Mouse (Mus musculus) spleen, postnatal 10 days (tissue): ENCODE measurements around the gene Stt3b.

ENCODE experiments used
- DNase-seq, 2 experiments: peaks; one replicate each; pipeline ENCODE4 v3.0.0; 2021 to 2022; ENCODE audit warnings: low spot score in 2 of 2

Gene Stt3b

DNA sequence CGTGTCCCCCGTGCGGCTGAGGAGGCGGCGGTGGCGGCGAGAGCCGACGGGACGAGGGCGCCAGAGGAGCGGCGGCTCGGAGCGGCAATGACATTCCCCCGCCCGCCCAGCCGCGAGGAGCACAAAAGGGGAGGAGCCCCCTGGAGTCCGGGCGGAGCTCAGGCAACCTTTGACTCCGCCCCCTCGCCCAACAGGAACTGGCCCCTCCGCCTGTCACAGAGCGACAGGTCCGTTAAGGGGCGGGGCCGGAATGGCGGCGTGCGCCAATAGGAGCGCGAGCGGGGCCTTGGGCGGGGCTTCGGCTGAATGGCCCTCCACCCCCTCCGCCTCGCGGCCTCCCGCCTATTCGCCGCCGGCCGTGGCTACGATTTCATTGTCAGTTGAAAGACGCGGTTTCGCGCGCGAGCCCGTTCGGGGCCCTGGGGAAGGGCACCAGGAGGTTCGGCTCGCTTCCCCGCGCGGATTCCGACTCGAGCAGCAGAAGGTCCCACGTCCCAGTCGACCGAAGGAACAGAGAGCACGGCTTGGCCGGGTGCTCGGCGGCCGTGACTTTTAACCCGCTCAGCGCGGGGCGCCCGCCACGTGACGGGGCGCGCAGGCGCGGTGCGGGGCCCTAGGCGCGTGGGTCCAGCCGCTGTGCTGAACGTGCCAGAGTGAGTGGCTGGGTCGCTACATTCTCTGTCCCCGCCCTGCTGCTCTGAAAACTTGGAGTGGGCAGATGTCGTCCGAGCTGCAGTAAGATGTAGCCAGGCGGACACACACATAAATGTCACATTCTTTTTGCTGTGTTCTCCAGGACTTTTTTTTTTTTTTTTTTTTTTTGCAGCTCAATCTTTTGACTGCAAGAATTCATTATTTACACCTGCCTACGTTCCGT is at the start of gene Stt3b:
Stt3b (minus strand) TSS at position 76 of the 877 bp plus-strand sequence.
- DNase-seq = peak; percentile 100

DNA sequence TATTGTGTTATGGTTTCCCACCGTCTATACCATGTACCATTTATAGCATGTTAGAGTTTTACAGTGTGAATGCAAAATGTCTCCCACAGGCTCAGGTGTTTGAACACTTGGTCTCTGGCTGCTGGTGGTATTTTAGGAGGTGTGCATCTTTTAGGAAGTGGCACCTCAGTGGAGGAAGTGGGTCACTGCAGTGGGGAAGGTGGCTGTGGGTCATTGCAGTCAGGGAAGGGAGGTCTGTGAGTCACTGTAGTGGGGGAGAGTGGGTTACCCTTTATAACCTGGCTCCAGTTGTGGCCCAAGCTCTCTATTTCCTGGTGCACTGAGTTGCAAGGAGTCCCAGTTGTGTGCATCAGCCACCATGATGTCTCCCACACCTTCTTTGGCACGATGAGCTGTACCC is 48.2 kb upstream of the Stt3b start:
- no peak for DNase-seq

DNA sequence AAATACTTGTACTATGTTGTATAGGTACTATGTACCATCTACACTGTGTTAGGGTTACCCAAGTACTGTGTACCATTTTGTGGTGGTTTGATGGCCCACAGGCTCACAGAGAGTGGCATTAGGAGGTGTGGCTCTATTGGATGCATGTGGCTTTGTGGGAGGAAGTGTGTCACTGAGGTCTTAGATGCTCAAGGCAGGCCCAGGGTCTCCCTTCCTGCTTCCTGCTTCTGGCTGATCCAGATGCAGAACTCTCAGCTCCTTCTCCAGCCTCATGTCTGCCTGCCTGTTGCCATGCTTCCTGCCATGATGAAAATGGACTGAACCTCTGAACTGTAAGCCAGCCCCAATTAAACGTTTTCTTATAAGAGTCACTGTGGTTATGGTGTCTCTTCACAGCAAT is 47.8 kb upstream of the Stt3b start:
- no peak for DNase-seq

- no peak for DNase-seq
Observed at GRCm38 (mm10) chr9:115356731-115357458, 46.7 kb upstream of the Stt3b start.

GRCm38 (mm10) chr9:115355972-115356371 is 45.8 kb upstream of the Stt3b start:
- no peak for DNase-seq

DNA sequence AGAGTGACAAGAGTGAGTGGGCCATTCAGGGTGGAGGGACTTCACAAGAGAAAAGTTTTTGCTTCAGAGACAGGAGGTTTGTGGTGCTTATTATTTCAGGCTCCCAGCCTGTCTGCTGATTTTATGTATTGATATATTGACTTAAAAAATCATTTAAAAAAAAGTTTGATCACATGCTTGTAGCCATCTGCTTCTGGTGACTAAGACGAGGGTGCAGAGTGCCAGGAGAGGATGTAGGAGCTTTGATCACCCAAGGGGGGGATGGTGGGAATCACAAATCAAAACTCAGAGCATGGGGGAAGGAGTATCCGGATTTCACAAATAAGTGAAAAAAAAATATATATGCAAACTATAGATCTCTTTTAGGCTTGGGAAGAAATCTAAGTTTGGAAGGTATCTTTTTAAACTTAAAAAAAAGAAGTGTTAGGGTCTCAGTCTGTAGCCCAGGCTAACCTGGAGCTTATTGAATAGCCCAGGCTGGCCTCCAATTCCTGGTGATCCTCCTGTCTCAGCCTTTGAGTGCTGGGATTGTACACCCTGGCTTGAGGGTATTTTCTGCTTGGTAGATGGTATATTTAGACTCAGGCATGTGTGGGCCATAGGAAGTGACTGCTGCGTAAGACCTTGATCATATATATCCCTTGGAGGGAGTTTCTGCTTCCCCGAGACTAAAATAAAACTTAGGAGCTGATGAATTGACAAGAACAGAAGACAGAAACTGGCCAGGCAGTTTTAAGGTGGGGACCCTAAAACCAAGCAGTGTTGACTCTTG is 39.7 kb upstream of the Stt3b start:
- DNase-seq = no peak

- no peak for DNase-seq
Observed at GRCm38 (mm10) chr9:115349106-115349505, 38.9 kb upstream of the Stt3b start.

GRCm38 (mm10) chr9:115344930-115345329 is 34.7 kb upstream of the Stt3b start:
- DNase-seq = no peak

DNA sequence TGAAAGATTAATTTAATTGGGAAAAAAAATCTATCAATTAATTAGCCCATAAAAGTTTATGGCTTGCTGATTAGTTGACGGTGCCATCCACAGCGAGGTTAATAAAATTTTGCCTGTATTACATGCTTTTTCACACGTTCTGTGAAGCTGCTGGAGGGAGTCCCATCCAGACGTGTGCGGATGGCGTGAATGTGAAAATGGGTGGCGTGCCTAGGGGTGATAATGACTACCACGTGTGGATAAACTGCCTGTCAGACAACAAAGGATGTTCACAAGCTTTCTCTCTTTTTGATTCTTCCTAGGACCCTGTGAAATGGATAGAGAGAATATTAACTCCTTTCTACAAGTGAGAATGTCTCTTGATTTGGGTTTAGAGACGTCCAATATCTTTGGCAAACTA is 31.4 kb upstream of the Stt3b start:
- DNase-seq = no peak

DNA sequence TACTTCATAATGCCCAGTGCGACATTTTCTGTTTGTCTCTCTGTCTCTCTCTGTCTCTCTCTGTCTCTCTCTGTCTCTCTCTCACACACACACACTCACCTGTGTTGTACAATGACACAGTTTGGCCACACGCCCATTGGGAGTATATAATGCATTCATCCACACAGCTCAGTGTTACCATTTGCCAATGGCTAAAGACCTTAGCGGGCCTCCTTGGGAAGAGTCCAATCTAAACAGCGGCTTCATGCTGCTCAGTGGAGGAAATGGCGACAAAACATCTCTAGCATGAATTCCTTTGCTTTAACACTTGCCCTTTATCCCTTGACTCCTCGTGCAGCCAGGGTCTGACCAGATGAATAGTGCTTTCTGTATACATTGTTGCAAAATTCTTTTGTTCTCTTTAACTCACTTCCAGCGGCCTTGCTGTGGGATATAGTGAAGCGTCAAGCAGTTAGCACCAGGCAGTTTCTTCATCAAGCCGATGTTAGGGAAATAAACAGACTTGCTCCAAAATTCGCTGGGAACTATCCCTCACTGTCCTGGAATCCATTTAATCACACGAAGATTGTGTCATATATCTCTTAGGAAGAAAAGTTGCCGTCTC is 30.1 kb upstream of the Stt3b start:
- DNase-seq = no peak

GRCm38 (mm10) chr9:115338816-115339215 is 28.6 kb upstream of the Stt3b start:
- DNase-seq = no peak

- DNase-seq = no peak
Observed at GRCm38 (mm10) chr9:115333016-115333415, 22.8 kb upstream of the Stt3b start.

DNA sequence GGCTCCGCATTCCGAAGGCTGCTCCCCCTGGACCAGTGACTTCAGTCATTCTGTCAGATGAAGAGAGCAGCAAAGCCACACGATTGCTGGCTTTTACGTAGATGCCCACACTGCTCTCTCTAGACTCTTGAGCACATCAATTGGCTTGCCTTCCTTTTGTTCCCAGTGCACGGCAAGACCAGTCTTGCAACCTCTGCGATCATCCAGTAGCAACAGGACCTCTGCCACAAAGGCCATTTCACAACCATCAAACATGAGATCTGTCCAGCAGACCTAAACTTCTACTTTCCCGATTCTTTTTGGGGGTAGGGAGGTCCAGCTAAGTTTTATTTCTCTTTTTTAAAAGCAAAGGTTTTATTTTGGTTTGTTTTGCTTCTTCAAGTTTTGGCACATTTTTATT is 22.1 kb upstream of the Stt3b start:
- DNase-seq = no peak

DNA sequence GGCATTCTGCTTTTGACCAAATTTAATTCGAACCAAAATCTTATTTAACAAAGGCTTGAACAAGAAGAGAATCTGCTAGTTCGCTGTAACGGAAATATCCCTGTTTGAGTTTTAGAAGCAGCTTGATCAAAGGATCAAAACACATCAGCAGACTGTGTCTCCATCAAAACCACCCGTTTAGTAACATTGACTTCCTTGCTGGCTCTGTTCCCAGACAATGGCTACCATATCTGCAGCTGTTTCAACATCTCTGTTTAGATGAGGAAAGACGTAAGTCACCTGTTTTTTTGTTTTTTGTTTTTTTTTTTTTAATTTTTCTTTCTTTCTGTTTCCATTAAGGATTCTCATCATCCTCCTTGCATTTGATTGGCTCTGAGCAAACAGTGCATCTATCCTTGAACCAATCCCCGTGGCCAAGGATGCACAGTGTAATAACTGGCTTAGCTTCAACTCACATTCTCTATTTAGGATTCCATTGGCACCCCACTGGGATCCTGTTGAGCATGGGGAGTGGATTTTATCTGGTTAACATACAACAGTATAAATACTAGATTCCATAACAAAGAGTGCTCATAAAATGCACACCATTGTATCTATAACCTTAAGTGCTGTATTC is 20.7 kb upstream of the Stt3b start:
- DNase-seq = no peak

DNA sequence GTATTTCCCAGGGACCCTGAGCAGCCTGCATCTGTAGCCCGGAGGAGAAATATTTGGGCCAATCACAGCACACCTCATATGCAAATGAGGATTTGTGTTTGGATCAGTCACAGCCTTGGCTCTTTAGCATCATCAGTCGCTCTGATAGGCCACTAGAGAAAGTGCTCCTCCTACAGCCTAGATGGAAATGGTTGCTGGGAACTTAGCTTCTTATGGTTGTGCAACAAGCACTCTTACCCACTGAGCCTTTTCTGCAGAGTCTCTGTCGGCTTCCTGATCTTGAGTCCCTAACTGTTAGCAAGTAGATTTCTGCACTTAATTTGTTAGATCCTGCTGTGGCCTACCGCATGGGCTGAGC is 16.3 kb upstream of the Stt3b start:
- DNase-seq = no peak

GRCm38 (mm10) chr9:115325831-115326532 is 15.8 kb upstream of the Stt3b start:
- DNase-seq = no peak

- DNase-seq = no peak
Observed at GRCm38 (mm10) chr9:115323572-115323971, 13.4 kb upstream of the Stt3b start.

GRCm38 (mm10) chr9:115322385-115322784 is 12.2 kb upstream of the Stt3b start:
- no peak for DNase-seq

GRCm38 (mm10) chr9:115321052-115321451 is 10.8 kb upstream of the Stt3b start:
- DNase-seq = peak in 1 of 2 experiments; percentile 42

DNA sequence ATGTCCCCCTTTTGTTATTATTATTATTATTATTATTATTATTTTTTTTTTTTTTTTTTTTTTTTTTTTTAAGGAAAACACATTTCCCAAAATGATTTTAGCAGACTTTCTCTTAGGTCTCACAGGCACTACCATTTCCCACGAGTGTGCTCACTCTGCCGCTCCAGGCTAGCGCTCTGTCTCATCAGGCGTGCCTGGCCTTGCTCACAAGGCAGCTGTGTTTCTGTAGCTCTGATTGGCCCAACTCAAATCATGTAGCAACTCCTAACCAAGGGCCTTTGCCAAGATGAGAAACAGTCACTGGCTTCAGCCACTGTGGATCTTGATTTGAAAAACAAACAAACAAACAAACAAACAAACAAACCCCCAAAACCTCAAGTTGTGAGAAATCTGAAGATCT is 9.9 kb upstream of the Stt3b start:
- DNase-seq = no peak
